Mouse (Mus musculus) limb, embryonic 11.5 days (tissue): ENCODE results near the gene Usp45. TPM values are rescaled to one million over a fixed set of nuclear protein-coding genes. Genes with fewer than 3 reads are reported as not detected.

Experiments used
- ATAC-seq: fragments of 200-750 bp; cut with Nextera tagmentation; 2 replicates; pipeline ENCODE4 v1.8.0; 2017; ENCODE audit warnings: low read depth; ENCODE audit not compliant: insufficient number of reproducible peaks, low FRiP score, low TSS enrichment
- DNase-seq: peaks from one replicate; pipeline ENCODE4 v3.0.0-alpha.2; 2015; ENCODE audit warnings: low spot score
- H3K27ac ChIP-seq: fragments of 300-500 bp; sonication (generic); replicated peaks from 2 replicates; pipeline ENCODE4 v1.5.1; 2014; ENCODE audit warnings: low read depth, mild to moderate bottlenecking, low read length
- H3K27me3 ChIP-seq: fragments of 300-500 bp; sonication (generic); 2 replicates; pipeline ENCODE4 v1.6.1; 2014; ENCODE audit warnings: mild to moderate bottlenecking, low read length, mixed read lengths; ENCODE audit not compliant: control insufficient read depth, insufficient read depth
- H3K36me3 ChIP-seq: fragments of 300-500 bp; sonication (generic); 2 replicates; pipeline ENCODE4 v1.6.1; 2014; ENCODE audit warnings: mild to moderate bottlenecking, low read length, moderate library complexity, mixed read lengths; ENCODE audit not compliant: control insufficient read depth, insufficient read depth
- H3K4me1 ChIP-seq: fragments of 300-500 bp; sonication (generic); 2 replicates; pipeline ENCODE4 v1.6.1; 2014; ENCODE audit warnings: low read length, mixed read lengths; ENCODE audit not compliant: control insufficient read depth, insufficient read depth
- H3K4me2 ChIP-seq: fragments of 300-500 bp; sonication (generic); 2 replicates; pipeline ENCODE4 v1.6.1; 2014; ENCODE audit warnings: low read depth, mild to moderate bottlenecking, moderate library complexity; ENCODE audit not compliant: severe bottlenecking
- H3K4me3 ChIP-seq: fragments of 300-500 bp; sonication (generic); 2 replicates; pipeline ENCODE4 v1.5.1; 2014; ENCODE audit warnings: low read depth, low read length
- H3K9ac ChIP-seq: fragments of 300-500 bp; sonication (generic); 2 replicates; pipeline ENCODE4 v1.6.1; 2014; ENCODE audit warnings: mild to moderate bottlenecking, low read length
- H3K9me3 ChIP-seq: fragments of 300-500 bp; sonication (generic); 2 replicates; pipeline ENCODE4 v1.6.1; 2016; ENCODE audit warnings: low read length; ENCODE audit not compliant: control insufficient read depth
- WGBS: fragments of 180-500 bp; shearing (Covaris S2); extraction: QIAGEN DNeasy Blood & Tissue Kit; methylation state at CpG from one replicate; pipeline ENCODE4 v1.1.7; 2014; 5-methylcytosine and 5-hydroxymethylcytosine counted together
- polyA plus RNA-seq: library from polyadenylated mRNA; unstranded; fragments of >200 nt; fragmentation: Nextera tagmentation; extraction: Ambion mirVana; gene quantifications from 2 replicates; pipeline ENCODE4 v1.2.1, GENCODE M21; 2014

Gene Usp45
- polyA plus RNA-seq, 1 experiment from 2014 or later, result 11.8 TPM

GRCm38 (mm10) chr4:21780816-21781726 lies 14.1 kb downstream of the Usp45 start:
- WGBS, result 95% methylated on average over 12 of the region's 12 CpGs
- Histone ChIP-seq H3K9me3 (no peaks in the 10 kb centered on the region), H3K27ac (no peak overlapping the region), H3K9ac (no peak overlapping the region), H3K36me3 (peaks cover 10% of the 10 kb centered on the region; the same call in 1 of the 2 replicates), H3K4me3 (no peak overlapping the region), H3K4me2 (no peak overlapping the region), H3K4me1 (no peaks in the 10 kb centered on the region), H3K27me3 (no peaks in the 10 kb centered on the region)
- DNase-seq (no peak), ATAC-seq (no peak)

- DNase-seq, result no peak
- H3K27ac ChIP-seq, result no peak overlapping the region
- no peaks in the 10 kb centered on the region for H3K9me3 ChIP-seq
- no peaks in the 10 kb centered on the region for H3K27me3 ChIP-seq
- no peak overlapping the region for H3K4me2 ChIP-seq
- WGBS, result 96% methylated on average over 12 of the region's 12 CpGs
- no peaks in the 10 kb centered on the region for H3K4me1 ChIP-seq
- peaks cover 13% of the 10 kb centered on the region; the same call in 1 of the 2 replicates for H3K36me3 ChIP-seq
- no peak for ATAC-seq
- no peak overlapping the region for H3K9ac ChIP-seq
- no peak overlapping the region for H3K4me3 ChIP-seq
Measured at GRCm38 (mm10) chr4:21786268-21786667, 19.3 kb downstream of the Usp45 start.

- no peaks in the 10 kb centered on the region for H3K4me1 ChIP-seq
- H3K27ac ChIP-seq, result no peak overlapping the region
- no peak overlapping the region for H3K4me3 ChIP-seq
- H3K9ac ChIP-seq, result no peak overlapping the region
- H3K4me2 ChIP-seq, result no peak overlapping the region
- WGBS, result 93% methylated on average over 6 of the region's 6 CpGs
- DNase-seq (no peak), ATAC-seq (no peak)
- H3K9me3 ChIP-seq, result no peaks in the 10 kb centered on the region
- peaks cover 11% of the 10 kb centered on the region; the same call in 1 of the 2 replicates for H3K36me3 ChIP-seq
- H3K27me3 ChIP-seq, result no peaks in the 10 kb centered on the region
Measured at GRCm38 (mm10) chr4:21788903-21789302, 21.9 kb downstream of the Usp45 start.

GRCm38 (mm10) chr4:21789836-21790235 lies 22.9 kb downstream of the Usp45 start:
- 85% methylated on average over 4 of the region's 4 CpGs for WGBS
- DNase-seq (no peak), ATAC-seq (no peak)
- Histone ChIP-seq H3K4me1 (no peaks in the 10 kb centered on the region), H3K27ac (no peak overlapping the region), H3K9me3 (no peaks in the 10 kb centered on the region), H3K4me2 (no peak overlapping the region), H3K36me3 (peaks cover 9% of the 10 kb centered on the region; the same call in 1 of the 2 replicates), H3K9ac (no peak overlapping the region), H3K4me3 (no peak overlapping the region), H3K27me3 (no peaks in the 10 kb centered on the region)

GRCm38 (mm10) chr4:21793631-21794030 lies 26.7 kb downstream of the Usp45 start:
- Histone ChIP-seq H3K9ac (no peak overlapping the region), H3K27me3 (no peaks in the 10 kb centered on the region), H3K27ac (no peak overlapping the region), H3K4me1 (no peaks in the 10 kb centered on the region), H3K9me3 (no peaks in the 10 kb centered on the region), H3K4me2 (no peak overlapping the region), H3K4me3 (no peak overlapping the region), H3K36me3 (peaks cover 3% of the 10 kb centered on the region; the same call in 1 of the 2 replicates)
- no peak for ATAC-seq
- no peak for DNase-seq
- WGBS, result 65% methylated on average over 3 of the region's 3 CpGs

- Histone ChIP-seq H3K9ac (no peak overlapping the region), H3K9me3 (no peaks in the 10 kb centered on the region), H3K27me3 (no peaks in the 10 kb centered on the region), H3K4me3 (no peak overlapping the region), H3K4me1 (no peaks in the 10 kb centered on the region), H3K36me3 (peaks cover 10% of the 10 kb centered on the region; the same call in 1 of the 2 replicates), H3K4me2 (no peak overlapping the region), H3K27ac (no peak overlapping the region)
- ATAC-seq (no peak), DNase-seq (no peak)
- 95% methylated on average over 1 of the region's 1 CpGs for WGBS
Measured at GRCm38 (mm10) chr4:21801013-21801412, 34.1 kb downstream of the Usp45 start.

- Histone ChIP-seq H3K9me3 (no peaks in the 10 kb centered on the region), H3K27me3 (no peaks in the 10 kb centered on the region), H3K4me2 (no peak overlapping the region), H3K36me3 (peaks cover 10% of the 10 kb centered on the region; the same call in 1 of the 2 replicates), H3K4me1 (no peaks in the 10 kb centered on the region), H3K27ac (no peak overlapping the region), H3K4me3 (no peak overlapping the region), H3K9ac (no peak overlapping the region)
- no peak for DNase-seq
- WGBS, result 91% methylated on average over 2 of the region's 2 CpGs
- ATAC-seq, result no peak
Measured at GRCm38 (mm10) chr4:21801620-21802019, 34.7 kb downstream of the Usp45 start.

- no peaks in the 10 kb centered on the region for H3K27me3 ChIP-seq
- no peak for DNase-seq
- H3K4me2 ChIP-seq, result no peak overlapping the region
- no peak overlapping the region for H3K4me3 ChIP-seq
- WGBS, result 82% methylated on average over 5 of the region's 5 CpGs
- H3K9me3 ChIP-seq, result no peaks in the 10 kb centered on the region
- no peak overlapping the region for H3K9ac ChIP-seq
- no peak for ATAC-seq
- H3K4me1 ChIP-seq, result no peaks in the 10 kb centered on the region
- H3K36me3 ChIP-seq, result no peaks in the 10 kb centered on the region
- no peak overlapping the region for H3K27ac ChIP-seq
Measured at GRCm38 (mm10) chr4:21807204-21807603, 40.2 kb downstream of the Usp45 start.
